Mouse (Mus musculus) heart, postnatal 0 days (tissue): ENCODE results near the gene Slc6a4.

ENCODE experiments used
- CTCF ChIP-seq: IDR thresholded peaks from 2 replicates; pipeline ENCODE4 v1.5.1; 2016; ENCODE audit warnings: antibody characterized with exemption, control low read depth, low read depth
- EP300 ChIP-seq: IDR thresholded peaks from 2 replicates; pipeline ENCODE4 v1.6.1; 2016; ENCODE audit warnings: antibody characterized with exemption, low read depth

- TF ChIP-seq CTCF (no peak), EP300 (no peak)
Observed at GRCm38 (mm10) chr11:77009069-77010025, 10.9 kb downstream of the Slc6a4 start.
